Mouse (Mus musculus): Measurements from ENCODE around the gene Hand2. TPM values are rescaled to one million over a fixed set of nuclear protein-coding genes. Genes with fewer than 3 reads are reported as not detected.
A peak's percentile ranks its signal among the peaks of the same experiment; 100 is the strongest.

Gene Hand2
- total and polyA plus RNA-seq, 2 experiments, result 2.0 to 3.9 TPM

- 5% methylated on average over 31 of the region's 31 CpGs for WGBS
- H3K4me3 ChIP-seq (ENCODE audit: insufficient read depth, low read depth, low read length), result peak overlapping the region; percentile 64
- no peaks in the 10 kb centered on the region for H3K79me2 ChIP-seq (ENCODE audit: control insufficient read depth, insufficient read depth, low read length)
- TF ChIP-seq CTCF (IDR thresholded peaks at IDR 0.05; ENCODE audit: low read depth, low read length) (no peak), POLR2A (IDR thresholded peaks at IDR 0.05; ENCODE audit: extremely low read depth, insufficient read depth, low read length) (no peak)
- DNase-seq (ENCODE audit: extremely low read depth, low read depth, low spot score), result no peak
- peak overlapping the region; percentile 48 for H3K27ac ChIP-seq (replicated peaks; ENCODE audit: insufficient read depth, low read depth, low read length)
- peaks cover 16% of the 10 kb centered on the region for H3K27me3 ChIP-seq (ENCODE audit: control insufficient read depth, insufficient read depth, low read length)
- peak overlapping the region; percentile 71 for H3K9ac ChIP-seq (ENCODE audit: low read depth, low read length)
- H3K36me3 ChIP-seq (ENCODE audit: control insufficient read depth, insufficient read depth, low read length), result no peaks in the 10 kb centered on the region
- no peaks in the 10 kb centered on the region for H3K4me1 ChIP-seq (ENCODE audit: control insufficient read depth, insufficient read depth, low read length)
Measured at GRCm38 (mm10) chr8:57322961-57323941, 2.5 kb downstream of the Hand2 start.

GRCm38 (mm10) chr8:57324091-57324490, 3.3 kb downstream of the Hand2 start:
- Histone ChIP-seq H3K27me3 (ENCODE audit: control insufficient read depth, insufficient read depth, low read length) (peaks cover 16% of the 10 kb centered on the region), H3K36me3 (ENCODE audit: control insufficient read depth, insufficient read depth, low read length) (no peaks in the 10 kb centered on the region), H3K27ac (replicated peaks; ENCODE audit: insufficient read depth, low read depth, low read length) (no peak overlapping the region), H3K79me2 (ENCODE audit: control insufficient read depth, insufficient read depth, low read length) (no peaks in the 10 kb centered on the region), H3K4me3 (ENCODE audit: insufficient read depth, low read depth, low read length) (no peak overlapping the region; the same call in 1 of the 2 replicates), H3K4me1 (ENCODE audit: control insufficient read depth, insufficient read depth, low read length) (no peaks in the 10 kb centered on the region), H3K9ac (ENCODE audit: low read depth, low read length) (0 out of 2 replicates have a peak overlapping the region, but pooled peaks have one; percentile 40)
- 7% methylated on average over 12 of the region's 12 CpGs for WGBS
- no peak for DNase-seq (ENCODE audit: extremely low read depth, low read depth, low spot score)
- TF ChIP-seq CTCF (IDR thresholded peaks at IDR 0.05; ENCODE audit: low read depth, low read length), result no peak
- no peak for TF ChIP-seq POLR2A (IDR thresholded peaks at IDR 0.05; ENCODE audit: extremely low read depth, insufficient read depth, low read length)

- 6% methylated on average over 5 of the region's 5 CpGs for WGBS
- DNase-seq (ENCODE audit: extremely low read depth, low read depth, low spot score), result no peak
- Histone ChIP-seq H3K4me3 (ENCODE audit: insufficient read depth, low read depth, low read length) (peak overlapping the region; percentile 10; the same call in 1 of the 2 replicates), H3K27me3 (ENCODE audit: control insufficient read depth, insufficient read depth, low read length) (peaks cover 12% of the 10 kb centered on the region), H3K36me3 (ENCODE audit: control insufficient read depth, insufficient read depth, low read length) (no peaks in the 10 kb centered on the region), H3K4me1 (ENCODE audit: control insufficient read depth, insufficient read depth, low read length) (no peaks in the 10 kb centered on the region), H3K27ac (replicated peaks; ENCODE audit: insufficient read depth, low read depth, low read length) (no peak overlapping the region; the same call in 1 of the 2 replicates), H3K79me2 (ENCODE audit: control insufficient read depth, insufficient read depth, low read length) (no peaks in the 10 kb centered on the region), H3K9ac (ENCODE audit: low read depth, low read length) (no peak overlapping the region)
- no peak for TF ChIP-seq CTCF (IDR thresholded peaks at IDR 0.05; ENCODE audit: low read depth, low read length)
Measured at GRCm38 (mm10) chr8:57324671-57325070, 3.9 kb downstream of the Hand2 start.

GRCm38 (mm10) chr8:57325111-57325891, 4.5 kb downstream of the Hand2 start:
- no peak for TF ChIP-seq POLR2A (IDR thresholded peaks at IDR 0.05; ENCODE audit: extremely low read depth, insufficient read depth, low read length)
- no peak for TF ChIP-seq CTCF (IDR thresholded peaks at IDR 0.05; ENCODE audit: low read depth, low read length)

GRCm38 (mm10) chr8:57326091-57327065, 5.6 kb downstream of the Hand2 start:
- Histone ChIP-seq H3K27ac (replicated peaks; ENCODE audit: insufficient read depth, low read depth, low read length) (peak overlapping the region; percentile 10; the same call in 1 of the 2 replicates), H3K4me1 (ENCODE audit: control insufficient read depth, insufficient read depth, low read length) (no peaks in the 10 kb centered on the region), H3K4me3 (ENCODE audit: insufficient read depth, low read depth, low read length) (peak overlapping the region; percentile 6; the same call in 1 of the 2 replicates), H3K27me3 (ENCODE audit: control insufficient read depth, insufficient read depth, low read length) (peaks cover 10% of the 10 kb centered on the region), H3K9ac (ENCODE audit: low read depth, low read length) (no peak overlapping the region; the same call in 1 of the 2 replicates), H3K79me2 (ENCODE audit: control insufficient read depth, insufficient read depth, low read length) (no peaks in the 10 kb centered on the region), H3K36me3 (ENCODE audit: control insufficient read depth, insufficient read depth, low read length) (no peaks in the 10 kb centered on the region)
- TF ChIP-seq POLR2A (IDR thresholded peaks at IDR 0.05; ENCODE audit: extremely low read depth, insufficient read depth, low read length) (no peak), CTCF (IDR thresholded peaks at IDR 0.05; ENCODE audit: low read depth, low read length) (no peak)
- 17% methylated on average over 27 of the region's 27 CpGs for WGBS
- DNase-seq (ENCODE audit: extremely low read depth, low read depth, low spot score), result no peak

More at GRCm38 (mm10) chr8:57325111-57325891, 4.5 kb downstream of the Hand2 start:
- Histone ChIP-seq H3K27ac (replicated peaks; ENCODE audit: insufficient read depth, low read depth, low read length) (no peak overlapping the region; the same call in 1 of the 2 replicates), H3K4me3 (ENCODE audit: insufficient read depth, low read depth, low read length) (peak overlapping the region; percentile 41), H3K4me1 (ENCODE audit: control insufficient read depth, insufficient read depth, low read length) (no peaks in the 10 kb centered on the region), H3K9ac (ENCODE audit: low read depth, low read length) (no peak overlapping the region; the same call in 1 of the 2 replicates), H3K27me3 (ENCODE audit: control insufficient read depth, insufficient read depth, low read length) (peaks cover 12% of the 10 kb centered on the region), H3K36me3 (ENCODE audit: control insufficient read depth, insufficient read depth, low read length) (no peaks in the 10 kb centered on the region), H3K79me2 (ENCODE audit: control insufficient read depth, insufficient read depth, low read length) (no peaks in the 10 kb centered on the region)
- WGBS, result 12% methylated on average over 21 of the region's 21 CpGs
- DNase-seq (ENCODE audit: extremely low read depth, low read depth, low spot score), result no peak

Measured in liver, adult 2 months (tissue).